Mouse (Mus musculus): ENCODE data around the gene Cend1. TPM values are rescaled to one million over a fixed set of nuclear protein-coding genes. Genes with fewer than 3 reads are reported as not detected.
"Not testable (repeated sequence)": the region's sequence is repeated elsewhere in the genome, so short reads cannot be mapped to it uniquely, and the experiment has no call there.

The Cend1 gene
- polyA plus RNA-seq, 1 experiment, result 231 TPM

DNA sequence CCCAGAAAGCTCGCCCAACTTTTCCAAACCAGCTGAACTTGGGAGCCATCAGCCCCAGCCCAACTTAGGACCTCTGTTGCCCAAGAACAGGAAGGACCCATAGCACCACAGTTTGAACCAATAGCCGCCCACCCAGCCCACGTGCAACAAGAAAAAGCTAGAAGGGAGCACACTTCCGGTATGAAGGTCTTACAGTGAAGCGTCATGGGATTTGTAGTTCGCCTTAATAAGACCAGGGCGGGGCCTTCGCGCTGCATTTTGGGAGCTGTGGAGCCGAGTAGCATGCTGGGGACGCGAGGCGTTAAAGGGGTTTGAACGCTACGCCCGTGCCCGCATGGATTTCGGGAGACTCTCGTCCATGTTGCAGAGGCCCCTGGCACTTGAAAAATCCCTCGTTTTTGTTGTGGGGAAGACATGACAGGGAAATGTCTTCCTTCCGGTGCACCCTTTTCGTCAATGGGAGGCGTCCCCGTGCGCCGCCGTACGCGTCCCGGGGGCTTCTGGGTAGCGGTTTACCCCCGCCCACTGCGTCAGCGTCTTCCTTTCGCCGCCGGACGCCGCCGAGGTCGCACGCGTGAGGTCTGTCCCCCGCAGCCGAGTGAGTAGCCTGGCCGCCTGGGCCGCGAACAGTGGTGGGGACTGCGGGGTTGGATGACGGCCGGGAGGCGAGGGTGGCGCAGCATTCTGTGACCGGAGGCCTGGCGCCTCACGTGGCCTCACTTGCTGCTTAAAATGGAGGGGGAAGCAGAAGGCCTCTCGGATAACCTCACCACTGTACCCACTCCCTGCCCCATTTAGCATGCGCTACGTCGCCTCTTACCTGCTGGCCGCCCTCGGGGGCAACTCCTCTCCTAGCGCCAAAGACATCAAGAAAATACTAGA, 18.1 kb upstream of the Cend1 start, which contains the start of gene Rplp2:
Gene Rplp2 (plus strand): TSS at position 261 of the 882 bp plus-strand sequence.
- no peak for TF ChIP-seq CTCF (IDR thresholded peaks at IDR 0.05; ENCODE audit: extremely low read depth, insufficient read depth, low read length)
- TF ChIP-seq POLR2A (IDR thresholded peaks at IDR 0.05; ENCODE audit: extremely low read depth, insufficient read depth, low read length), result peak; percentile 81
- Histone ChIP-seq H3K4me1 (ENCODE audit: control insufficient read depth, insufficient read depth, low read length) (peaks cover 4% of the 10 kb centered on the region; the same call in 1 of the 2 replicates), H3K4me3 (ENCODE audit: insufficient read depth, low read length) (peak within 1 kb of the TSS; percentile 80), H3K27ac (ENCODE audit: insufficient read depth, low read length) (peak within 1 kb of the TSS; percentile 96)

DNA sequence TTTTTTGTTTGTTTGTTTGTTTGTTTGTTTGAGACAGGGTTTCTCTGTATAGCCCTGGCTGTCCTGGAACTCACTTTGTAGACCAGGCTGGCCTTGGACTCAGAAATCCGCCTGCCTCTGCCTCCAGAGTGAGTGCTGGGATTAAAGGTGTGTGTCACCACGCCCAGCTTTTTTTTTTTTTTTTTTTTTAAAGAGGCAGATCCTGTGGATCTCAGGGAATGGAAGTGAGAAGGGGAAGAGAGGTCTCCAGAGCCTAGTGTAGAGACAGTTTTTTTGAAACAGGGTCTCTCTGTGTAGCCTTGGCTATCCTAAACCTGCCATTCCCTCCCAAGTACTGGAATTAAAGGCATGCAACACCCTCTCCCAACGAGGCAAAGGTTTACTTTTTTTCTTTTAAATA, 17.1 kb upstream of the Cend1 start:
- H3K4me3 ChIP-seq (ENCODE audit: insufficient read depth, low read length), result not testable (repeated sequence)

DNA sequence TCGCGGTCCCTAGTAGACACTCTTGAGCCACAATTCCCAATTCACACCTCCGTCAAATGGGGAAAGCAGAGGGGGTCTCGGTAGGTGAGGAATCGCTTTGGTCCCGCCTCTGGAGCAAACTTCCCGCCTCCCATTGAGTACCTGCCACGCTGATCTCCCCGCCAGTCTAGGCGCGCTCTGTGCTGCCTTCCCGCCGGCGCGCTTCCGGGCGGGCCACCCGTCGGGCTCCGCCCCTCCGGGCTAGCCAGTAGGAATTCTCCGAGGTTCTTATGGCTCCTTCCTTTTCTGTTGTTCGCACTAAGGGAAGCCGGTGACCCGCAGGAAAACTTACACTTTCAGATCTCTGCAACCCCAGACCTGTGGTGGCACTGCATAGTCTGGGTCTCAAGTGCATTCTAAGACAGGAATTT, 14.5 kb upstream of the Cend1 start, which contains the start of gene Pidd1:
Gene Pidd1 (minus strand): TSS at position 198 of the 410 bp plus-strand sequence.
- Histone ChIP-seq H3K27ac (ENCODE audit: insufficient read depth, low read length) (no peak within 1 kb of the TSS), H3K4me3 (ENCODE audit: insufficient read depth, low read length) (no peak within 1 kb of the TSS), H3K4me1 (ENCODE audit: control insufficient read depth, insufficient read depth, low read length) (peaks cover 4% of the 10 kb centered on the region; the same call in 1 of the 2 replicates)
- TF ChIP-seq CTCF (IDR thresholded peaks at IDR 0.05; ENCODE audit: extremely low read depth, insufficient read depth, low read length) (no peak), POLR2A (IDR thresholded peaks at IDR 0.05; ENCODE audit: extremely low read depth, insufficient read depth, low read length) (no peak)

More for the DNA sequence above, 17.1 kb upstream of the Cend1 start:
- H3K4me1 ChIP-seq (ENCODE audit: control insufficient read depth, insufficient read depth, low read length); H3K27ac ChIP-seq (ENCODE audit: insufficient read depth, low read length): not testable (repeated sequence)

DNA sequence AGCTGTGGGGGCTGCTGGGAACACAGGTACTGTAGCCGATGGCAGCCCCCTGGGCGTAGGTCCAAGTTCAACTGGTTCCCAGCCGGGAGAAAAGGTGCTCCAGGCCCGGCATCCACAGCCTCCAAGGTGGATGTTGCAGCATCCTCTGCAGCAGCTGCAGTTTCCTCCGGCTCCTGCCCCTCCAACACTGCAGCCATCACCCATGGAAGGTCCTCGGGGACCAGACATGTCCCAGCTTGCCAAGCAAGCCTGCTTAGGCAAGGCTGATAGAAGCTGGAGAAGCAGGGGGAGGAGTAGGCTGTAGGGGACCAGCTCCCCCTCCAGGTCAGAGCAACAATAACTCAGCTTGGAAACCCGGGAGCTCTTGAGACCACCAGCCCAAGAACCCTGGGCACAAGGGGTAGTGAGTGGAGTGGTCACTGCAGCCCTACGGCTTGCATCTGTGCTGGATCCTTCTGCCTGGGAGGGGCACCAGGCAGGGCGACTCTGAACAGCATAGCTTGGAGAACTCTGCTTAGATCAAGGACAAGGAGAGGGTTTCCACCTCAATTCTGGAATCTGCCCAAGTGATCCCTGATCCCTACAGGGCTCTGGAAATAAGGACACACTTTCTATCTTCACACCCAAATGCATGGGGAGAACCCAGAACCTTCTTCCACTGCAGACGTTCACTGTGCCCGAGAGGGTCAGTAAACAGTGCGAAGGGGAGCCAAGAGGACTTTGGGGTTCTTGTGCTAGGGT, 14.0 kb upstream of the Cend1 start:
- no peak overlapping the region for H3K27ac ChIP-seq (ENCODE audit: insufficient read depth, low read length)
- TF ChIP-seq POLR2A (IDR thresholded peaks at IDR 0.05; ENCODE audit: extremely low read depth, insufficient read depth, low read length) (no peak), CTCF (IDR thresholded peaks at IDR 0.05; ENCODE audit: extremely low read depth, insufficient read depth, low read length) (no peak)
- H3K4me1 ChIP-seq (ENCODE audit: control insufficient read depth, insufficient read depth, low read length), result no peaks in the 10 kb centered on the region; the same call in 1 of the 2 replicates
- no peak overlapping the region for H3K4me3 ChIP-seq (ENCODE audit: insufficient read depth, low read length)

DNA sequence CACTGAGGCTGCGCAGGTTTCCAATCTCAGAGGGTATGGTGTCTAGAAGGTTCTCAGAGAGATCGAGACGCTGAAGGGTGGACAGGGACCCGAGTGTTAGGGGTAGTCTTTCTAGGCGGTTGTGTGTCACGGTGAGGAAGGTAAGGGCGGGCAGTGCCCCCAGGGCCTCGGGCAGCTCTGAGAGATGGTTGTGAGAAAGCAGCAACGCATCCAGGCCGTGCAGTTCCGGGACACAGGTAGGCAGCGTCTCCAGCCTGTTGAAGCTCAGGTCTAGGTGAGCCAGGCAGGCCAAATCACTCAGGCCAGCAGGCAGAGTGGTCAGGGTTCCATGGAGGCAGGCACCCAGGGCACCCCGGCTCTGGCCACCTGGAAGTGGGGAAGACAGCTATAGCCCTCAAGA, 12.9 kb upstream of the Cend1 start:
- Histone ChIP-seq H3K27ac (ENCODE audit: insufficient read depth, low read length) (no peak overlapping the region), H3K4me1 (ENCODE audit: control insufficient read depth, insufficient read depth, low read length) (no peaks in the 10 kb centered on the region), H3K4me3 (ENCODE audit: insufficient read depth, low read length) (no peak overlapping the region)
- TF ChIP-seq POLR2A (IDR thresholded peaks at IDR 0.05; ENCODE audit: extremely low read depth, insufficient read depth, low read length), result no peak
- TF ChIP-seq CTCF (IDR thresholded peaks at IDR 0.05; ENCODE audit: extremely low read depth, insufficient read depth, low read length), result no peak

DNA sequence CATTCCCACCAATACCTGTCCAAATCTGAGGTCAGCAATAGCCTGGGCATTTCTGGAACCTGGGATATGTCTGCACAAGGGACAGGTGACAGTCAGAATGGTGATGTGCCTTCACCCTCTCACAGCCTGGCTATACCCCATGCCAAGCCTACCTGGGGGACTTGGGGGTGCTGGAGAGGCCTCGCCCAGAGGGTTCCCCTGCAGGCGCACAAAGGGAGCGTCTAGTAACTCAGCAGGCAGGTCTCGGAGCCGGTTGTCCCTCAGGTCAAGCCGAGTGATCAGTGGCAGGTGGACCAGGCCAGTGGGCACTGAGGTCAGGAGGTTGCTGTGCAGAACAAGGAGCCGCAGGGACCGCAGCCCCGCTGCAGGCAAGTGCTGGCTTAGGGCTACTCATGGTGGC, 12.2 kb upstream of the Cend1 start:
- no peak overlapping the region for H3K27ac ChIP-seq (ENCODE audit: insufficient read depth, low read length)
- H3K4me1 ChIP-seq (ENCODE audit: control insufficient read depth, insufficient read depth, low read length), result no peaks in the 10 kb centered on the region; the same call in 1 of the 2 replicates
- no peak for TF ChIP-seq CTCF (IDR thresholded peaks at IDR 0.05; ENCODE audit: extremely low read depth, insufficient read depth, low read length)
- TF ChIP-seq POLR2A (IDR thresholded peaks at IDR 0.05; ENCODE audit: extremely low read depth, insufficient read depth, low read length), result no peak
- H3K4me3 ChIP-seq (ENCODE audit: insufficient read depth, low read length), result no peak overlapping the region

DNA sequence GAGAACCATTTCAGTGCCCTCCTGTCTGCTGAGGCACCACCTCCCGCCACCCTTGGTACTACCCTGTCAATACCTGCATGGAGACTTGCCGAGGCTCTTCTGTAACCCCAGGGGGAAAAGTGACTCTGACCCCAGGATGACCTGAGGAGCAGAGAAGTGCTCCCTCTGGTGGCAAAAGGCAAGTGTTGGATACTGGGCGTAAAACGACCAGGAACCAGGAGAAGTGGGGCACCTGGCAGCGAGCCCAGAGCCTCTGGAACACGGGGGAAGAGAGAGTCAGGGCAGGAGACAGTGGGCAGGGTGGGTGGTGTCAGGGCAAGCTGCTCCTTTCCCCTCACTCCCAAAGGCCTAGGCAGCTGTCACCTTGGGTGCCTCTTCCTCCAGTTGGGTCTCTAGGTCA, 11.3 kb upstream of the Cend1 start:
- H3K27ac ChIP-seq (ENCODE audit: insufficient read depth, low read length), result no peak overlapping the region
- peak; percentile 59 for TF ChIP-seq CTCF (IDR thresholded peaks at IDR 0.05; ENCODE audit: extremely low read depth, insufficient read depth, low read length)
- TF ChIP-seq POLR2A (IDR thresholded peaks at IDR 0.05; ENCODE audit: extremely low read depth, insufficient read depth, low read length), result no peak
- no peak overlapping the region for H3K4me3 ChIP-seq (ENCODE audit: insufficient read depth, low read length)
- H3K4me1 ChIP-seq (ENCODE audit: control insufficient read depth, insufficient read depth, low read length), result peaks cover 3% of the 10 kb centered on the region

DNA sequence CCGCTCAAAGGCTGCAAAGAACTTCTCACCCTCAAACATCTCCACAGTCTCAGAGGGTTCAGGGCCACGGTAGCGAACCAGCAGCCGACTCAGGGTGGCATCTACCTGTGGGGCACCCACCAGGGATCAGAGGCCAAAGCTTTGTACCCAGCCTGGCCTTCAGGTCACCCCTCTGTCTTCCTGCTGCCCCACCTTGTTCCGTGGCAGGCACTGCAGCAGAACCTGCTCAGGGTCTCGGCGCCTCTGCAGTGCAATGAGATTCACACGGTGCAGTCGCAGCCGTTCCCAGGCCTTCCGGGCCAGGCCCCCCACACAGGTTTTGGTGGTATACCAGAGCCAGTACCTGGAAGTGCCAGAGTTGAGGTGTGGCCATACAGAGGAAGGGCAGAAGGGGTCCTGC, 10.5 kb upstream of the Cend1 start:
- TF ChIP-seq CTCF (IDR thresholded peaks at IDR 0.05; ENCODE audit: extremely low read depth, insufficient read depth, low read length), result no peak
- TF ChIP-seq POLR2A (IDR thresholded peaks at IDR 0.05; ENCODE audit: extremely low read depth, insufficient read depth, low read length), result no peak
- no peak overlapping the region for H3K4me3 ChIP-seq (ENCODE audit: insufficient read depth, low read length)
- H3K27ac ChIP-seq (ENCODE audit: insufficient read depth, low read length), result no peak overlapping the region
- peaks cover 6% of the 10 kb centered on the region for H3K4me1 ChIP-seq (ENCODE audit: control insufficient read depth, insufficient read depth, low read length)

DNA sequence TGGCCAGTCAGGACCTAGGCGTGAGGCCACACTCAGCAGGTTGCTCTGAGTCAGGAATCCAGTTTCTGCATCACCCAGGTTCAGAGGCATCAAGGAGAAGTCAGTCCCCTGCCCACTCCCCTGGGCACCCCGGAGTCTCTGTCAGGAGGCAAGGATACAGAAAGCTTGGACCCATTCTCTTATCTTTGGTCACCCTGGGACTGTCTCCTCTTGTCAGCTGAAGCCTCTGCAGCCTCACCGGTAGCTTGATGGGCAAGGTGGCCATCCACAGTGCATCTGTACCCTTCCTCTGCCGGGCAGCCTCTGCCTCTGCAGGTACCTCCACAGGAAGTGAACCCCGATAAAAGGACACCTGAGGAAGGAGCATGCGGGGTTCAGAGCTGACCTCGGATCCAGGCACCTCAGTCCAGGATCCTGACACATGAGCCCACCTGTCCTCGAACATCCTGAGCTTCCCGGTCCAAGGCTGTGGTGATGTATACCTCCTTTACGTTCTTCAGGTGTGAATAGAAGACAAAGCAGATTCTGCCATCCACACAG, 9.9 kb upstream of the Cend1 start:
- Histone ChIP-seq H3K4me1 (ENCODE audit: control insufficient read depth, insufficient read depth, low read length) (peaks cover 6% of the 10 kb centered on the region), H3K27ac (ENCODE audit: insufficient read depth, low read length) (no peak overlapping the region), H3K4me3 (ENCODE audit: insufficient read depth, low read length) (no peak overlapping the region)
- no peak for TF ChIP-seq CTCF (IDR thresholded peaks at IDR 0.05; ENCODE audit: extremely low read depth, insufficient read depth, low read length)
- no peak for TF ChIP-seq POLR2A (IDR thresholded peaks at IDR 0.05; ENCODE audit: extremely low read depth, insufficient read depth, low read length)

Measured in cortical plate, adult 2 months (tissue).